Mouse (Mus musculus) liver, embryonic 13.5 days (tissue): ENCODE data around the gene Ankrd33. TPM values are rescaled to one million over a fixed set of nuclear protein-coding genes. Genes with fewer than 3 reads are reported as not detected.

ENCODE experiments used
- ATAC-seq: fragments of 200-750 bp; cut with Nextera tagmentation; 2 replicates; pipeline ENCODE4 v1.8.0; 2017; ENCODE audit warnings: low read depth, mild to moderate bottlenecking, moderate number of reproducible peaks, moderate library complexity
- DNase-seq: peaks from one replicate; pipeline ENCODE4 v3.0.0; 2022
- H3K27ac ChIP-seq: fragments of 300-500 bp; sonication (generic); 2 replicates; pipeline ENCODE4 v1.5.1; 2015; ENCODE audit warnings: moderate library complexity, mild to moderate bottlenecking, inconsistent platforms
- H3K27me3 ChIP-seq: fragments of 300-500 bp; sonication (generic); 2 replicates; pipeline ENCODE4 v1.6.1; 2015; ENCODE audit warnings: mild to moderate bottlenecking, inconsistent platforms
- H3K36me3 ChIP-seq: fragments of 300-500 bp; sonication (generic); 2 replicates; pipeline ENCODE4 v1.6.1; 2015; ENCODE audit warnings: mild to moderate bottlenecking, inconsistent platforms
- H3K4me1 ChIP-seq: fragments of 300-500 bp; sonication (generic); replicated peaks from 2 replicates; pipeline ENCODE4 v1.6.1; 2015; ENCODE audit warnings: inconsistent platforms
- H3K4me2 ChIP-seq: fragments of 300-500 bp; sonication (generic); 2 replicates; pipeline ENCODE4 v1.6.1; 2015; ENCODE audit warnings: inconsistent platforms, mild to moderate bottlenecking, moderate library complexity
- H3K4me3 ChIP-seq: fragments of 300-500 bp; sonication (generic); replicated peaks from 2 replicates; pipeline ENCODE4 v1.5.1; 2015; ENCODE audit warnings: mild to moderate bottlenecking, inconsistent platforms
- H3K9ac ChIP-seq: fragments of 300-500 bp; sonication (generic); 2 replicates; pipeline ENCODE4 v1.6.1; 2015; ENCODE audit warnings: mild to moderate bottlenecking, inconsistent platforms
- H3K9me3 ChIP-seq: fragments of 300-500 bp; sonication (generic); replicated peaks from 2 replicates; pipeline ENCODE4 v1.6.1; 2016; ENCODE audit warnings: inconsistent platforms
- WGBS: fragments of 180-500 bp; shearing (Covaris S2); methylation state at CpG from one replicate; pipeline ENCODE4 v1.1.7; 2015; ENCODE audit not compliant: insufficient replicate concordance; 5-methylcytosine and 5-hydroxymethylcytosine counted together
- polyA plus RNA-seq: library from polyadenylated mRNA; unstranded; fragments of >200 nt; fragmentation: Nextera tagmentation; extraction: Ambion mirVana; gene quantifications from 2 replicates; pipeline ENCODE4 v1.2.1, GENCODE M21; 2015

Gene Ankrd33
- polyA plus RNA-seq, 1 experiment from 2014 or later = not detected

GRCm38 (mm10) chr15:101167553-101167952, 52.0 kb downstream of the Ankrd33 start:
- no peak overlapping the region for H3K4me2 ChIP-seq
- H3K27ac ChIP-seq = no peak overlapping the region
- H3K9me3 ChIP-seq = no peaks in the 10 kb centered on the region

More at GRCm38 (mm10) chr15:101167553-101167952, 52.0 kb downstream of the Ankrd33 start:
- Histone ChIP-seq H3K27me3 (peaks cover 5% of the 10 kb centered on the region; the same call in 1 of the 2 replicates), H3K9ac (no peak overlapping the region), H3K4me3 (no peak overlapping the region), H3K36me3 (no peaks in the 10 kb centered on the region), H3K4me1 (peaks cover 40% of the 10 kb centered on the region)
- no peak for DNase-seq
- ATAC-seq = no peak
- WGBS = 74% methylated on average over 11 of the region's 11 CpGs

Other genes starting within 250 kb of the Ankrd33 start
- gene Scn8a, start 245.9 kb upstream of the Ankrd33 start, polyA plus RNA-seq = 0.10 and 0.27 TPM in 2 replicates
- gene Gm47841, start 68.4 kb upstream of the Ankrd33 start, polyA plus RNA-seq = not detected in 2 replicates
- gene Fignl2, start 37.2 kb upstream of the Ankrd33 start, polyA plus RNA-seq = 0.13 and 0.17 TPM in 2 replicates
- 1.2 and 1.3 TPM in 2 replicates for gene Acvrl1, start 12.8 kb downstream of the Ankrd33 start, polyA plus RNA-seq
- 1.0 and 1.6 TPM in 2 replicates for gene Acvr1b, start 58.3 kb downstream of the Ankrd33 start, polyA plus RNA-seq
- gene Grasp, start 108.4 kb downstream of the Ankrd33 start, polyA plus RNA-seq = 0.29 and 0.44 TPM in 2 replicates
- 0.43 and 0.56 TPM in 2 replicates for gene Nr4a1, start 138.5 kb downstream of the Ankrd33 start, polyA plus RNA-seq
- gene Atg101, start 168.5 kb downstream of the Ankrd33 start, polyA plus RNA-seq = 29.6 and 31.7 TPM in 2 replicates
- gene 6030408B16Rik, start 177.5 kb downstream of the Ankrd33 start, polyA plus RNA-seq = 0.13 and 0.22 TPM in 2 replicates